Mouse (Mus musculus): ENCODE results near the gene Gdi2.
"Not testable (repeated sequence)": the region's sequence is repeated elsewhere in the genome, so short reads cannot be mapped to it uniquely, and the experiment has no call there.

Gene Gdi2

GRCm38 (mm10) chr13:3537594-3538222 lies at the start of gene Gdi2:
Gdi2 (plus strand) TSS chr13:3538063.
- DNase-seq: peak; percentile 93 to 95

- no peak for DNase-seq
Observed at GRCm38 (mm10) chr13:3495526-3495925, 42.3 kb upstream of the Gdi2 start.

DNA sequence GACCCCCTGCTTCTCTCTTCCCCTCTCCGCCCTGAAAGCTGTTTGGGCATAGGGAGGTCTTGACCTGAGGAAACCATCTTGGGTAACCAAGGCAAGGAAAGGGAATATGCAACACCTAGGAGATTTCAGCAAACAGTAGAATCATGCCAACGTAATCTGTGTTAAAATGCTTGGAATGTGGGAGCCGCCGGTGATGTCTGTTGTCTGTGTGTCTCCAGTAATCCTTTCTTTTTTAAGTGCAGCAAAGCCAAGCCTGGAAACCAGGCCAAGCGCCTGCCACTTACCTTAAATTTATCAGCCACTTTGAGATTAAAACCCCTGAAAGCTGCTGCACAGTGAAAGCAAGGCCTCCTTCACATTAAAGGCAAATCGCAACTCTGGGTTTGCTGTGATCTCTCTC lies 36.8 kb upstream of the Gdi2 start:
- not testable (repeated sequence) for DNase-seq

- not testable (repeated sequence) for DNase-seq
Observed at GRCm38 (mm10) chr13:3515351-3515750, 22.5 kb upstream of the Gdi2 start.

- not testable (repeated sequence) for DNase-seq
Observed at GRCm38 (mm10) chr13:3519357-3519756, 18.5 kb upstream of the Gdi2 start.

DNA sequence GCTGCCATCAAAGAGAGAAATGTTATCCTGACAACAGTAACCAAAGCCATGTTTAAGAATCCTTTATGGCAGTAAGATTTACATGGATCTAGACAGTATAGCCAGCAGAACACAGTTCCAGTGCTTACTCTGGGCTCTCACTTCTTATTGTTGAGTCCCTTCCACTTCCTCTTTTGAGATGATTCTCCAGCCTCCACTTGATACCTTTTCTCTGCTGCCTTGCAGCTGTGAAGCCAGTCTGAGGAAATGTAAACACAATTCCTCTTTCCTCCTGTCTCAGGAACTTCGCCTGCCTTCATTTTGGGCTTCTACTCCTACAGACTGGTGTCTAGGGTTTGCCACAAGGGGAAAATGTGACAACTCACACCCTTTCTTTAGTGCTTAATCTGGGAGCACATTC lies 17.9 kb upstream of the Gdi2 start:
- DNase-seq: not testable (repeated sequence)

DNA sequence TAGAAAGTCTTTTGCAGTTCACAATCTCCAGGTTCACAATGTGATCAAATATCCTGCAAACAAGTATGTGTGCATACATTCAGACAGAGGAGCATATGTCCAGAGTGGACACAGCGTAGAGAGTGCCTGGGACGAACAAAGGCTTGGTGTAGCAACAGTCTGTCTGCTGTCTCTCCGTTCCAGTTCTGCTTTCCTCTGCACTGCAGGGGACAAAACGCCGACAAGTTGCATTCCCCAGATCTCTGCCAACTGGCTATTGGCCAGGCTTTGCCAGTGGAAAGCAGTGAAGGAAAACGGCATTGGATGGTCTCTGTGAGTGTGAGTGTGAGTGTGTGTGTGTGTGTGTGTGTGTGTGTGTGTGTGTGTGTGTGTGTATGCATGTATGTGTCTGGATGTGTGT lies 14.4 kb upstream of the Gdi2 start:
- no peak for DNase-seq

- DNase-seq: no peak
Observed at GRCm38 (mm10) chr13:3523946-3524345, 13.9 kb upstream of the Gdi2 start.

DNA sequence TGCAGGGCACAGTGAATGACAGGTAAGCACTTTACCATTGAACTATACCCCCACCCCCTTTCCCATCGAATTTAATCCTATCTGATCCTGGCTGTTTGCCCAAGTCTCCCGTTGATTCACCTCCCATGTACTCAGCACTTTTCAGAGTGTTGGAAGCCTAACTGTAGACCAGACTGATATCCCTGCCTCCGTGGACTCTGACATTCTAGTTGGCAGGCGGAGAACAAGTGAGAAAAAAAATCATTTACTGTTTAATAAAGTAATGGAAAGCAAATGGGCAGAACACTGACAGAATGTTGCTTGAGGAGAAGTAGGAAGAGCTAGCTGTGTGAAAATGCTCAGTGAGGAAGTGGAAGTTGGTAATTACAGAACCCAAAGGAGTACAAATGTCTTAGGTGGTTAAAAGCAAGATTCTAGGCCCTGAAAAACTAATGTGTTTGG lies 12.2 kb upstream of the Gdi2 start:
- no peak for DNase-seq

DNA sequence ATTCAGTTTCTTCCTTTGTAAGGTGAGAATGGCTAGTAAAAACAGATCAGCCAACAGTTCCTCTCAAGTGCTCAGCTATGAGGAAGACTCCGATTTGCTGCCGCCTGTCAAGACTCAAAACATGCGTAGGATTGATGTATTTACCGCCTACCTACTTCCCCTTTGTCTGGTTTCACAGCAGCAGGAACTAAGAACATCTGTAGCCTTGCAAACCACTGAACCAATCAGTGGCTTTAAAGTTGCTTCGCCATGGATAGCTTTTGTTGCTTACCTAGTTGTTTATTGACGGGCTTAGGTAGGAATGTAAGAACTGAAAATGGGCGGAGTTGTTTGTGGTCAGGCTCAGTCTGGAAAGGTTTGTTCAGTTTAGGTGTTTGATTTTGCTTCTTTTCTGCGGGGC lies 11.5 kb upstream of the Gdi2 start:
- DNase-seq: no peak

DNA sequence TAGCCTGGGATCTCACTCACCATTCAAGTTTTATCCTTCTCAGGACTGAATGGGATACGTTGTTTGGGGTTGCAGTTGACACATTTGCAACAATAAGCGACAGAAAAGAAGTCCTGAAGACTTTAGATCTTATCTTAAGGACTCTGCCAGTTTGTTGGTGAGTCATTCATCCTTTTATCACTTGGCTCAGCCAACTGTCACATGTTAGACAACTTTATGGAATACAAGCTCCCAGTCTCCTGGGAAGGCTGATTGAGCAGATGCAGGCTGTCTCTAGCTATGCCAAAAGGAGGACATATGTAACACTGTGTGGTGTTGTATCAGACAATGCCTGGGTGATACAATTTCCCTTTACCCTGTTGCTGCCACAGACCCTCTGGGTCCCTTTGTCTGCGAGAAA lies 7.4 kb upstream of the Gdi2 start:
- DNase-seq: no peak

DNA sequence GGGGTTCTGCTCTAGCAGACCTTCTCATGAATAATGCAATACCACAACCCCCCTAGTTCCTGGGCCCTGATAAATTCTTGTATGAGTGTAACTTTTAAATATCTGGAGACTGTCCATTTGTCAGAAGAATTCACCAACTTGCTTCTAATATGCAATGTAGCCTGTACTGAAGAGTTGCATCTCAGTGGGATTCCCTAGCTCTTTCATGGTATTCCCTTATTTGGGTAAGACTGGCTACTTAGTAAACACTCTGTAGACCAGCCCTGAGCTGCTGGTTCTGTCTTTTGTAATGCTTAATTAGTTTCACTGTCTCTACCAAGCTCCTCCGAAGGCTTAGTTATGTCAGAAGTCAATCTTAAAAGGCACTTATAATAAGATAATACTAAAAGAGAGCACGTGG lies 6.7 kb upstream of the Gdi2 start:
- not testable (repeated sequence) for DNase-seq

DNA sequence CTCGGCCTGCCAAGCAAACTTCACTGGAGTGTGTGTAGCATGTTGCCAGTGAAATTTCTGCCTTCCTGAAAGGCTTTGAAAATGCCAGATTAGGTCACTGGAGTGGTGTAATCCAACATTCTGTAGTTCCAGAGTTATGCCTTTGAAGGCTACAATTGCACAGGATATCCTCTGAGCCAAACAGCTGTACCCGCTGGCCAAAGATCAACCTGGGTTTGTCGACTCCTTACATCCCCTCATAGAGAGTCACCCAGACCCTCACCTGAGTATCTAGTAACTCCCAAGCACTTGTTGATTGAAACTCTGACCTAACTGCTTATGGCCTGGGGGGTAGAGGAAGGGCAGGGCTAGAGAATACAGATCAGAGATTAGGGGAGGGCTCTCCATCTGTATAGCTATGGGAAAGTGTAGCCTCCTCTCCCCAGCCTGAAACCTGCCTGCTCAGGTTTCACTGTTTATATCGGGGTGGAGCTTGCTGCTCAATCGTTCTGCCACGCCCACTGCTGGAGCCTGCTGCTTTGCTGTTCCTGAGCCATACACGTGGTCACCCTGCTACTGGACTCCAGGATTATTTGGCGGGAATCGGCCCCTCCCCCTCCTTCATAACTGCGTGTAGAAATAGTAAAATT lies 6.1 kb upstream of the Gdi2 start:
- no peak for DNase-seq

DNA sequence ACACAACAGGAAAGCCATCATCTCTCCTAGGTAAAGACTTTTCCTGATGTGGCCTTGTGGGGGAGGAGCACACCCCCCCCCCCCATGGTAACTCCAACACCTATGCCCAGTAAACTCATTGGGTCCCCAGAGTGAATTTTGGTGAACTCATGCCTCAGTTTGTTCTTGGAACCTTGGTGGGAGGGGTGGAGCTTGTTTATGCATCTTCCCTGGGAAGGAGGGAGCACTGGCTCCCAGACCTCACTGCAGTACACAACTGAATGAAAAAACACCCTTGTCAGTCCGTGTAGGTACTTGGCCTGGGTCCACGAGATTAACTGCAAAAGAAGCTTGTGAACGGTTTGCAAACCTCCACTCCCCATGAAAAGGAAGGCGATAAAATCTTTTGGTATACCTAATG lies 5.4 kb upstream of the Gdi2 start:
- DNase-seq: no peak

DNA sequence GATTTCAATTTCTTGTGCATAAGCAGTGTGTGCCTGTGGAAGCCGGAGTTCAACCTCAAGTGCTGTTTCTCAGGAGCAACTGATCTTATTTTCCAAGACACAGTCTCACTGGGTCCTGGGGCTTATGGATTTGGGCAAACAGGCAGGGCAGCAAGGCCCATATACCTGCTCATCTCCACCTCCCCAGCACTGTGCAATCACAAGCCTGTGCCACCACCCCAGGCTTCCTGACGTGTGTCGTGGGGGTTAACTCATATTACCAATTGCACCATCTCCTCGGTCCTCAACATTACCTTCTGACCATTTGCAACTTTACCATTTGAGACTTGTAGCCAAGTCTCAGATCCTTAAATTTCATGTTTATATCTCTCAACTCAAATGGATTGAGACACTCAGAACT lies 3.7 kb upstream of the Gdi2 start:
- no peak for DNase-seq

GRCm38 (mm10) chr13:3538223-3538968 lies 533 bp downstream of the Gdi2 start:
- DNase-seq: peak; percentile 60 to 69

DNA sequence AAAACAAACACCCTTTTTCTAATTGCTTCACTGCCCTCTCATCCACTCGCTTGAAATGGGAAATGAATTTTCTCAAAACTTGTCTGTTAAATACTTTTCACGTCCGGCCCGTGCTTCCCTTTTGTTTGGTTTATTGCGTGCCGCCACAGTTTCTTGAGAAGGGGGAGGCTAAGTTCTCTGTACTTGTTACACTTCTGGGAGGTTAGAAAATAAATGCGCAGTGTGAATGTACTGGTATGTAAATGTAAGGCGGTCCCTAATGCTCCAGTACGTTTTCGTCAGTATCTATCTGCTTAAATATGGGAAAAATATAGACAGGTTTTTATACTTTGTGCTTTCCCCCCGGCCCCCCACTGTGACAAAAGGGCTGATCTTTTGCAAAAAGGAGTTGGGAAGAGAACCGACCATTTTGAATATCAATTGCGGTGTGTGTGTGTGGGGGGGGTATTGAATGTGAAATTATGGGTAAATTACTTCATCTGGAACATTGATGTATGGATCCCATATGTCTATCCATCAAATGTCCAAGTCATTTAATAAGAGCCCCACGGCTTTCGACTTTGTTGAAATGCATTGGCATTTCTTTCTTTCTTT lies 1.2 kb downstream of the Gdi2 start:
- DNase-seq: no peak

- DNase-seq: no peak
Observed at GRCm38 (mm10) chr13:3540166-3540565, 2.3 kb downstream of the Gdi2 start.

GRCm38 (mm10) chr13:3541159-3541782 lies 3.4 kb downstream of the Gdi2 start:
- no peak for DNase-seq

DNA sequence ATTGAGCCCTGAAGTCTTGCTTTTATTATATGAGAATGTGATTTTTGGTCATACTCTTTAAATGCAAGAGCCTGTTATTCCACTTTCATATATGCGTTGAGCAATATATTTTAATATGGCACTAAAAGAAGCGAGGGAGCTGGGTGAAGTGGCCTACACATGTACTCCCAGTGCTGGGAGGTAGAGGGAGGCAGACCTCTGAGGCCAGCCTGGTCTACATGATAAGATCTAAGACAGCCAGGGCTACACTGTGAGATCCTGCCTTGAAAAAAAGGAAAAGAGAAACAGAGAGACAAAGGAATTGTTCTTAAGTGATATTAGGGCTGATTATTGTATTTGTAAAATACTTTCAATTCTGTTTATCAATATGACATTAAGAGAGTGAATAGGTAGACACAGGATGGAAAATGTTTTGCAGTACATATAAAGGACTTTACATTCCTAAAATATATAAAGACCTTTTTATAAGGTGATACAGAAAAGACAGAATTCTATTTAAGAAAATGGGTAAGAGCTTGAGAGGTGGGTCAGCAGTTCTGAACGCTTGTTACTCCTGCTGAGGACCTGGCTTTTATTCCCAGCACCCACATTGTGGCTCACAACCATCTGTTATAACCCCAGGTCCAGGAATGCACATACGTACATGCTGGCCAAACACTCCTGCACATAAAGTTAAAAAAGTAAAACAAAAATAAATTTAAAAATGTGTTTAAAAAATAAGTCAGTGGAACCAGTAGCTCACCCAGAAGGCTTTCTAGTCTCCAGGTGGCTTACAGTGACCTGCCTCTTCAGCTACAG lies 6.4 kb downstream of the Gdi2 start:
- peak; percentile 29 to 43 for DNase-seq

DNA sequence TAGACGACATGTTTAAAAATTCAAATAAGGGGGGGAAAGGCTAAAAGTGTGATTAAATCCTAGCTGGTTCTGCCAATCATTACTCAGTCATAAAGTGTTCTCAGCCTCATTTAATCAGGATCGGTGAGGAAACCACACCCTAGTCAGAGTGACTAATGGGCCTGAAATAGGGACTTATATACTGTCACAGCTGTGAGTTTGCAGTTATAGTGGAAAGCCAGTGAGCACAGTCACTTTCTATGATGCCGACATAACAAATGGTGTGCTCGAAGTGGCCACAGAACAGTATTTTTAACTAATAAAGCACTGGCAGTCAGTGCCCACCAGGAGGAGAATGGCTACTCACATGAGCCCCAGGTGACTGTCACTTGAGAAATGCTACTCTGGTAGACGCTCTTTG lies 7.1 kb downstream of the Gdi2 start:
- DNase-seq: no peak

DNA sequence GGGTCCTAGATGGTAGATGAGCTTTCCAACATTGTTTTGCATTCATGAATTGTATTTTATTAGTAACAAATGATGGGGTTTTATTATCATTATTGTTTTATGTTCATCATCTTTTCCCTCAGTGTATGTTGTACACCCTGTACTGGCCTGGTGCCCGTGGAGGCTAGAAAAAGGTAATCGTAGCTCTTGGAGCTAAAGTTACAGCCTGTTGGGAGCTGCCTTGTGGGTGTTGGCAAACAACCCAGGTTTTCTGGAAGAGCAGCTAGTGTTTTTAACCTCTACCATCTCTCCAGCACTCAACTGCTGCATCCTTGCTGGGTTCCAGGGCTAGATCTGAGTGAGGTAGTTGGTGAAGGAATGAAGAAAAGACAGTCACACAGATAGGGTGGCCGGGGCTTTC lies 9.5 kb downstream of the Gdi2 start:
- peak; percentile 47 to 48 for DNase-seq

Measured in cerebellum, postnatal 36 days (tissue).